Mouse (Mus musculus): ENCODE measurements around the gene Fut2. TPM values are rescaled to one million over a fixed set of nuclear protein-coding genes. Genes with fewer than 3 reads are reported as not detected.

The Fut2 gene
- total RNA-seq, 1 experiment, result 0.27 TPM

DNA sequence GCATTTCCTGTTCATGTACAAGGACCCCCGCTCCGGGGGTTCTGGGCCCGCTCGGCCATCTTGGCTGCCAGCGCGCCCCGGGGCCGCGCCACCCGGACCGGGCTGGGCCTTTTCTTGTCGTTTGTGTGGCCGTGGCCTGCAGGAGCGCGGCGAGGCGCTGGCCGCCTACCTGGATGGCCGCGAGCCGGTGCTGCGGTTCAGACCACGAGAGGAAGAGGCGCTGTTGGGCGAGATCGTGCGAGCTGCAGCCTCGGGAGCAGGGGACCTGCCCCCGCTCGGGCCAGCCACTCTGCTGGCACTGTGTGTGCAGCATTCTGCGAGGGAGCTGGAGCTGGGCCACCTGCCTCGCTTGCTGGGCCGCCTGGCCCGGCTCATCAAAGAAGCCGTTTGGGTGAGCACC lies 33.7 kb downstream of the Fut2 start:
- no peak for TF ChIP-seq HCFC1 (IDR thresholded peaks at IDR 0.05; ENCODE audit: borderline replicate concordance, insufficient read depth, low read length)
- Histone ChIP-seq H3K9ac (ENCODE audit: insufficient read depth, low read depth, low read length, poor library complexity, severe bottlenecking) (peak overlapping the region; percentile 64), H3K4me3 (ENCODE audit: insufficient read depth in 1 of 2, low read depth in 1 of 2, low read length in 2 of 2, poor library complexity in 1 of 2, severe bottlenecking in 1 of 2) (peak overlapping the region; percentile 49 to 52; a peak in 3 of 4 replicates), H3K4me1 (ENCODE audit: control insufficient read depth in 2 of 2, insufficient read depth in 2 of 2, low read length in 2 of 2, poor library complexity in 1 of 2) (peaks cover 1 to 7% of the 10 kb centered on the region in 2 experiments; a peak in 2 of 4 replicates), H3K36me3 (ENCODE audit: control insufficient read depth, insufficient read depth, low read length, poor library complexity, severe bottlenecking) (no peaks in the 10 kb centered on the region; the same call in 1 of the 2 replicates), H3K27ac (ENCODE audit: insufficient read depth, low read depth, low read length, poor library complexity, severe bottlenecking) (no peak overlapping the region), H3K9me3 (ENCODE audit: control insufficient read depth, insufficient read depth, low read depth, low read length) (no peaks in the 10 kb centered on the region)
- DNase-seq (ENCODE audit: low read depth, low spot score), result no peak
- in situ Hi-C loops (cut with MboI; ENCODE audit: low sequenced_read_pairs in 2 of 2, unreplicated experiment in 2 of 2), result no loop called here

DNA sequence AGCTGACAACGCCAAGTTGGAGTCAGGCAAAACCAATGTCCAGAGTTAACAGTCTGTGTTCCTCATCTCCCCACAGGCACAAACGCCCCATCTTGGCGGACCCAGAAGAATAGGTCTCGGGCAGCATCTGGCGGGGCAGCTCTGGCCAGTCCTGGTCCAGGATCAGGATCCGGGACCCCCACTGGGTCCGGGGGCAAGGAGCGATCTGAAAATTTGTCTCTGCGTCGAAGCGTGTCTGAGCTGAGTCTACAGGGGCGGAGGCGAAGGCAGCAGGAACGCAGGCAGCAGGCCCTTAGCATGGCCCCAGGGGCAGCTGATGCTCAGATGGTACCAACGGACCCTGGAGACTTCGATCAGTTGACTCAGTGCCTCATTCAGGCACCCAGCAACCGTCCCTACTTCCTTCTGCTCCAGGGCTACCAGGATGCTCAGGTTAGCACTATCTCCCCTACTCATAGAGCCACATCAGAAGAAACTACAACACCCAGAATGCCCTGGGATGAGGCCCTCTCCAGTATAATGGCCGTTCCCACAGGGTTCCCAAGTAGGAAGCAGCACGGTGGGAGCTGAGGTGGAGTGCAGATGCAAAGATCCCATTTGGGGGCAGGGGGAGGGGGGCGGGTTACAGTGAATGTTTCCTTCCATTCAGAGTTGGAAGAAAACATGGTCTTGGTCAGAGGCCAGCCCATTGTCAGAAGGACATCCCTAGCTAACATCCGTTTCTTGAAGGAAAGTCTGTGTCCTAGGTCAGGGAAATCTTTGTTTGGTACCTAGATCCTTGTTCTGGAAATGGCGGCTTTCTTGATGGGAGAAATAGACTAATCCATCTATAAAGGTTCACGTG lies 35.9 kb downstream of the Fut2 start:
- no peak for TF ChIP-seq MAFK (IDR thresholded peaks at IDR 0.05; ENCODE audit: insufficient read depth, low read depth, low read length)
- peak; percentile 90 for TF ChIP-seq HCFC1 (IDR thresholded peaks at IDR 0.05; ENCODE audit: borderline replicate concordance, insufficient read depth, low read length)
- no peaks in the 10 kb centered on the region for H3K9me3 ChIP-seq (ENCODE audit: control insufficient read depth, insufficient read depth, low read depth, low read length)
- in situ Hi-C loops (cut with MboI; ENCODE audit: low sequenced_read_pairs in 2 of 2, unreplicated experiment in 2 of 2), result no loop called here
- H3K9ac ChIP-seq (ENCODE audit: insufficient read depth, low read depth, low read length, poor library complexity, severe bottlenecking), result no peak overlapping the region
- no peak for DNase-seq (ENCODE audit: low read depth, low spot score)
- H3K4me1 ChIP-seq (ENCODE audit: control insufficient read depth in 2 of 2, insufficient read depth in 2 of 2, low read length in 2 of 2, poor library complexity in 1 of 2), result peaks cover 0 to 11% of the 10 kb centered on the region in 2 experiments; a peak in 1 of 4 replicates
- H3K4me3 ChIP-seq (ENCODE audit: insufficient read depth in 1 of 2, low read depth in 1 of 2, low read length in 2 of 2, poor library complexity in 1 of 2, severe bottlenecking in 1 of 2), result peak overlapping the region; percentile 9 to 47; a peak in 2 of 4 replicates
- no peak overlapping the region for H3K27ac ChIP-seq (ENCODE audit: insufficient read depth, low read depth, low read length, poor library complexity, severe bottlenecking)
- no peaks in the 10 kb centered on the region for H3K36me3 ChIP-seq (ENCODE audit: control insufficient read depth, insufficient read depth, low read length, poor library complexity, severe bottlenecking)

DNA sequence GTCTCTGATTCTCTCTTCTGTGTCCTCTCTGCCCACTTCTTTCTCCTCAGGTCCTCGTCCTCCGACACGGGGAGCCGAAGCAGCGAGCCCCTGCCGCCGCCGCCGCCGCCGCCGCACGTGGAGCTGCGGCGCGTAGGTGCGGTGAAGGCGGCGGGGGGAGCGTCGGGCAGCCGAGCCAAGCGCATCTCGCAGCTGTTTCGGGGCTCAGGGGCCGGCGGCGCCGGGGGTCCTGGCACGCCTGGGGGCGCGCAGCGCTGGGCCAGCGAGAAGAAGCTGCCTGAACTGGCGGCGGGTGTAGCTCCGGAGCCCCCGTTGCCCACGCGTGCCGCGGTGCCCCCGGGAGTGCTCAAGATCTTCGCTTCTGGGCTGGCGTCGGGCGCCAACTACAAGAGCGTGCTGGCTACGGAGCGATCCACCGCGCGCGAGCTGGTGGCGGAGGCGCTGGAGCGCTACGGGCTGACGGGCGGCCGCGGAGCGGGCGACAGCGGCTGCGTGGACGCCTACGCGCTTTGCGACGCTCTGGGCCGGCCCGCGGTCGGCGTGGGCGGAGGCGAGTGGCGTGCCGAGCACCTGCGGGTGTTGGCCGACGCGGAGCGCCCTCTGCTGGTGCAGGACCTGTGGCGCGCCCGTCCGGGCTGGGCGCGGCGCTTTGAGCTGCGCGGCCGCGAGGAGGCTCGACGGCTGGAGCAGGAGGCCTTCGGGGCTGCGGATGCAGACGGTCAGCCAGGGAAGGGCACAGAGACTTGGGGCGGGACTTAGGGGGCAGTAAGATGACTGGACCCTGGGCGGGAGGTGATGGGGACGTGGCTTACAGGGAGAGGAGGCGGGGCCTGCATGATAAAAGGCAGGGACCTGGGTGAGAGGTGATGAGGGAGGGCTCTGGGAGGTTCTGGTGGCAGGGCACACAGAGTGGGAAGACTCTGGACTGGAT lies 37.6 kb downstream of the Fut2 start:
- no peaks in the 10 kb centered on the region for H3K36me3 ChIP-seq (ENCODE audit: control insufficient read depth, insufficient read depth, low read length, poor library complexity, severe bottlenecking)
- H3K27ac ChIP-seq (ENCODE audit: insufficient read depth, low read depth, low read length, poor library complexity, severe bottlenecking), result no peak overlapping the region
- peak; percentile 78 for DNase-seq (ENCODE audit: low read depth, low spot score)
- H3K4me1 ChIP-seq (ENCODE audit: control insufficient read depth in 2 of 2, insufficient read depth in 2 of 2, low read length in 2 of 2, poor library complexity in 1 of 2), result peaks cover 0 to 11% of the 10 kb centered on the region in 2 experiments; a peak in 1 of 4 replicates
- H3K4me3 ChIP-seq (ENCODE audit: insufficient read depth in 1 of 2, low read depth in 1 of 2, low read length in 2 of 2, poor library complexity in 1 of 2, severe bottlenecking in 1 of 2), result peak overlapping the region; percentile 70 to 83
- in situ Hi-C loops (cut with MboI; ENCODE audit: low sequenced_read_pairs in 2 of 2, unreplicated experiment in 2 of 2), result no loop called here
- H3K9ac ChIP-seq (ENCODE audit: insufficient read depth, low read depth, low read length, poor library complexity, severe bottlenecking), result peak overlapping the region; percentile 77
- no peaks in the 10 kb centered on the region for H3K9me3 ChIP-seq (ENCODE audit: control insufficient read depth, insufficient read depth, low read depth, low read length)
- TF ChIP-seq HCFC1 (IDR thresholded peaks at IDR 0.05; ENCODE audit: borderline replicate concordance, insufficient read depth, low read length) (0 out of 2 replicates have a peak, but pooled peaks have one; percentile 46), ZC3H11A (IDR thresholded peaks at IDR 0.05; ENCODE audit: borderline replicate concordance, low read depth, low read length) (0 out of 2 replicates have a peak, but pooled peaks have one; percentile 5), CHD2 (IDR thresholded peaks at IDR 0.05; ENCODE audit: low read depth, low read length) (no peak), MAFK (IDR thresholded peaks at IDR 0.05; ENCODE audit: insufficient read depth, low read depth, low read length) (no peak)

DNA sequence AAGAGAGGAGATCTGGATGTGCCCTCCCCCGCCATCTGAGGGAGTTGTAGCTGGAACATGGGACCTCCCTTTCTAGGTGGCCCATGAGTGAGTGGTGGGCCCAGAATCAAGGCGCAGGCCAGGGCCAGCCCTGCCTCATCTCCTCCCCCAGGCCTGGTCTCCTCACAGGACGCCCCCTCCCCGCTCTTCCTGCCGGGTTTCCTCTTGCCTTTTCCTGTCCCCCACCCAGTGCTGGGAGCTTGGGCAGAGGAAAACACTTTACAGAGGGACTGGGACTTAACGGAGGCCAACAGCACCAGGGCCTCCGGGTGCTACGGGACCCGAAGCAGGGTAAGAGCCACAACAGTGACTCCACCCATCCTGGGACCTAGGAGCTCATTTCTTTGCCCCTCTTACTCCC lies 38.9 kb downstream of the Fut2 start, which contains the start of gene Rasip1:
Gene Rasip1, plus strand, starts transcription at position 228 of the 400 bp plus-strand sequence.
- peaks cover 0 to 11% of the 10 kb centered on the region in 2 experiments; a peak in 1 of 4 replicates for H3K4me1 ChIP-seq (ENCODE audit: control insufficient read depth in 2 of 2, insufficient read depth in 2 of 2, low read length in 2 of 2, poor library complexity in 1 of 2)
- H3K9me3 ChIP-seq (ENCODE audit: control insufficient read depth, insufficient read depth, low read depth, low read length), result no peaks in the 10 kb centered on the region
- in situ Hi-C loops (cut with MboI; ENCODE audit: low sequenced_read_pairs in 2 of 2, unreplicated experiment in 2 of 2), result no loop called here
- no peak for DNase-seq (ENCODE audit: low read depth, low spot score)
- TF ChIP-seq CHD2 (IDR thresholded peaks at IDR 0.05; ENCODE audit: low read depth, low read length) (no peak), MAFK (IDR thresholded peaks at IDR 0.05; ENCODE audit: insufficient read depth, low read depth, low read length) (no peak), ZC3H11A (IDR thresholded peaks at IDR 0.05; ENCODE audit: borderline replicate concordance, low read depth, low read length) (no peak), HCFC1 (IDR thresholded peaks at IDR 0.05; ENCODE audit: borderline replicate concordance, insufficient read depth, low read length) (no peak), ZNF384 (IDR thresholded peaks at IDR 0.05; ENCODE audit: low read depth, low read length) (no peak)
- H3K9ac ChIP-seq (ENCODE audit: insufficient read depth, low read depth, low read length, poor library complexity, severe bottlenecking), result peak within 1 kb of the TSS; percentile 77
- H3K36me3 ChIP-seq (ENCODE audit: control insufficient read depth, insufficient read depth, low read length, poor library complexity, severe bottlenecking), result no peaks in the 10 kb centered on the region
- no peak within 1 kb of the TSS for H3K27ac ChIP-seq (ENCODE audit: insufficient read depth, low read depth, low read length, poor library complexity, severe bottlenecking)
- peak within 1 kb of the TSS; percentile 70 to 83; a peak in 3 of 4 replicates for H3K4me3 ChIP-seq (ENCODE audit: insufficient read depth in 1 of 2, low read depth in 1 of 2, low read length in 2 of 2, poor library complexity in 1 of 2, severe bottlenecking in 1 of 2)
